Mouse (Mus musculus): ENCODE measurements around the gene Pak7.

The Pak7 gene

GRCm38 (mm10) chr2:136150752-136151151, 237.0 kb downstream of the Pak7 start:
- no peak for DNase-seq

GRCm38 (mm10) chr2:136149530-136149929, 238.2 kb downstream of the Pak7 start:
- no peak for DNase-seq

- peak; percentile 50 for DNase-seq
Measured at GRCm38 (mm10) chr2:136148999-136149398, 238.8 kb downstream of the Pak7 start.

- DNase-seq: no peak
Measured at GRCm38 (mm10) chr2:136140807-136141206, 247.0 kb downstream of the Pak7 start.

GRCm38 (mm10) chr2:136139159-136140069, 248.4 kb downstream of the Pak7 start:
- no peak for DNase-seq

- DNase-seq: no peak
Measured at GRCm38 (mm10) chr2:136138451-136138850, 249.3 kb downstream of the Pak7 start.

GRCm38 (mm10) chr2:136121867-136122266, 265.9 kb downstream of the Pak7 start:
- DNase-seq: peak; percentile 19

DNA sequence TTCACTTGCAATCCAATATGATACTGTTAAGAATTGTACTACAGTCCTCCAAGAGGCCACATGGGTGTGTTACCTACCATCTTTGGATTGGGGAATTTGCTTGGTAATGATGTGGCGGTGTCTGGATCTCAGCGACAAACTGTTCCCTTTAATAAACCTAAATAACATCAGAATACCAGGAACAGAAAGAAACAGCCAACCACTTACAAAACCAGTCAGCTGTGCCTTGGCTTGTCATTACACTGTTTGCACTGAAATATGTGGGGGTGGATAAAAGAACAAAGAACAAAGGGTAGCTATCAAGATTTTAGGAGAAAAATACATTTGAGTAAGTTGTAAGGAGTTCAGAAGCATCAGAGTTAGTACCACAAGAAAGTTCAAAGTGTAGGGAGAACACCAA, 269.8 kb downstream of the Pak7 start:
- no peak for DNase-seq

- no peak for DNase-seq
Measured at GRCm38 (mm10) chr2:136113374-136113773, 274.4 kb downstream of the Pak7 start.

DNA sequence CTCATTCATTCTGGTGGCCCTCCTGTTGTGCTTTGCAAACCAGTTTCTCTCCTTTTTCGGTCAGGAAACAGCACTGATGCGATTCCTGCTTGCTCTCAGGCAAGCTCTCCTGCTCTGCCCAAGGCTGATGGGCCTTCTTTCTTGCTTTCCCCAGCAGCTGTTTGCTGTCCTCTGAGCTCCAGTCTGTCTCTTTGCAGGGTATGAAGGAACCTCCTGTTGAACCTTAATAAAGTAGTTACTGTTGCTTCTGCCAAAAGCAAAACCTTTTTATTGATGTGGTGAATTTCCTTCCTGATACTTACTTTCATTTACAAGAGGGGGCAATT, 278.8 kb downstream of the Pak7 start:
- no peak for DNase-seq

DNA sequence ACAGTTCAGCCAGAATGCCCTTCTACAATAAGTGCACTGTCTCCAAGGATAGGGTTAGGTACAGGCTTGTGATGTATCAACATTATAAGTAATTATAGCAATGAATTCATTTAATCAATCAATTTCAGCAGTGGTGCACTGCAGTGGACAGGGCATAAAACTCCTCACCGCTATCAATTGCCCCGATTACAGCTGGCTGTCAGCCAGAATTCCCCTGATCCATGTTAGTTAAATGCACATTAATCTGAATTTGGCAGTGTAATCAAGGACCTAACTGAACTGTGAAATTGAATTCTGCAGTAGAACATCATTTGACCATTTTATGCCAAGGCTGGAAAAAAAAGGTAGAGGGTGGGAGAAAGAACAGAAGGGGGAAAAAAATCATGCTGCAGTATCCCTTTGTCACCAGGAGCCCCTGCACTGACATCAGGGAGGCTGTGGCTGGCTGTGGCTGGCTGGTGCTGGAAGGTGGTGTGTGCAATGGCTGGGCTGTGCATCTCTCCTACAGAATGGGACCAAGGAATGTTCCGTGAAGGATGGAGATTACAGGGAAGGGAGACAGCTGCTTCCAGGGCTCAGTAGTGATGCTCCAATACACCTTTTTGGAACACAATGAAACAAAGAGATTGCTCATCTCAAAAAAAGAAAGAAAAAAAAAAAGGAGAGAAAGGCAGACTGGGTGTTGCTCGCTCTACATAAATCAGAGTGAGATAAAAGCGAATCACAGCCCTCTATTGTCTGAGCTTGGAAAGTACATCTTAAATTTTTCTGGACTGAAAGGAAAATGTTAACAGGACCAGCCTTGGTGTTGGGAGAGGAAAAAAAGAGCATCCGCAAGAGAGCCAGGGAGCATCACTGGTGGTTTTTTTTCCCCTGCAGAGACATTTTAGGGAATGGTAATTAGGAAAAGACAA, 279.4 kb downstream of the Pak7 start:
- no peak for DNase-seq

DNA sequence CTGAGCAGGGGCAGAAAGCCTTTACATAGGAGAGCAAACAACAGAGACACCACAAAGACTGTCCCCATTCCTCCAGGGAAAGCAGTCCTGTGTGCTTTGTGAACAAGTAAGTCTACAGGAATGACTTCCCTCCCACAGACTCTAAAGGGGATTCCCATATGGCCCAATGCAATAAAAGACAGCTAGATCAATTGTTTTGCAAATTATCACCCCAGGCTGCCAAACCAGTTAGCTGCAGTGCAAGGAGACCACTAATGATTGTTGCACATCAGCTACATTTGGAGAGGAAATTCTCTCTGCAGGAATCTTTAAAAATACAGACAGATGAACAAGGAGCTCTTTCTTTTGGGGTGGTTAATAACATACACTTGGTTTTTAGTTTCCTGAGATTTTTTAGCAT, 280.2 kb downstream of the Pak7 start:
- no peak for DNase-seq

GRCm38 (mm10) chr2:136097143-136097542, 290.6 kb downstream of the Pak7 start:
- DNase-seq: no peak

DNA sequence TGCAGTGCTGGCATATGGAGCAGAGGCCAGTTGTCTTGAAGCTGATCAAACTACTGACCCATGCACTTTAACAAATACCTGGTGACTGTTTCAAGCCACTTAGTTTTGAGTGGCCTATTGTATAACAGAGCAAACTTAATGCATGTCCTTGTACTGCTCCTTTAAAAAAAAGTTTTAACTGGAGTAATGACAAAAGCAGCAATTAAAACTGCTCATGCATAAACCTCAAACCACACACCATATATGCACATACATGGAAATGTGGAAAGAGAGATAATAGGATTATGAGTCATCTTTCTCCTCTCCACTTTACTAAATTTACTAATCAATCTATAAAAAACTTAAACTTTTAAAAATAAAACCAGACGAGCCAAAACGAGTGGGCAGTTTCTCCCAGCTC, 291.8 kb downstream of the Pak7 start:
- no peak for DNase-seq

GRCm38 (mm10) chr2:136064356-136064755, 323.4 kb downstream of the Pak7 start:
- no peak for DNase-seq

DNA sequence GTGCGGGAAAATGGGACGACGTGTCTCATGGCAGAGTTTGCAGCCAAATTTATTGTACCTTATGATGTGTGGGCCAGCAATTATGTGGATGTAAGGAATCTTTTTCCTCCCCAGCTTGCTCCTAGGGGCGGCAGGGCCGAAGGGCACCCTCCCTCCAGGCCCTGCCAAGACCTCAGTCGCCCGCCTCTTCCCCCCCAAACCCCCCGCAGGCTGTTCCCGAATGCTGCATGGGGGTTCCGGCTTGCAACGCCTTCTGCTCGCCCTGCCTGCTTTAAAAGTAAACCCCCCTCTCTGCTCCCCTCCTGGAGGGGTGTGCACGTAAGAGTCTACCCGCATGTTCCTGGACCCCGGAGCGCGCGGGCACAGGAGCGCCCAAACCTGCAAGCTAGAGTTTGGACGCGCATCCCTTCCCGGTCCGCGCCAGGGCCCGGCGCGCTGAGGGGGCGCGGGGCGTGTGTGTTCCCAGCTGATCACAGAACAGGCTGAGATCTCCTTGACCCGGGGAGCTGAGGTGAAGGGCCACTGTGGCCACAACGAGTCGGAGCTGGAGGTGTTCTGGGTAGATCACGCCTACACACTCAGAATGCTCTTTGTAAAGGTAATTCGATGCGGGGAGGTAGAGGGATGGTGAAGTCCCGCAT, 328.6 kb downstream of the Pak7 start:
- no peak for DNase-seq

DNA sequence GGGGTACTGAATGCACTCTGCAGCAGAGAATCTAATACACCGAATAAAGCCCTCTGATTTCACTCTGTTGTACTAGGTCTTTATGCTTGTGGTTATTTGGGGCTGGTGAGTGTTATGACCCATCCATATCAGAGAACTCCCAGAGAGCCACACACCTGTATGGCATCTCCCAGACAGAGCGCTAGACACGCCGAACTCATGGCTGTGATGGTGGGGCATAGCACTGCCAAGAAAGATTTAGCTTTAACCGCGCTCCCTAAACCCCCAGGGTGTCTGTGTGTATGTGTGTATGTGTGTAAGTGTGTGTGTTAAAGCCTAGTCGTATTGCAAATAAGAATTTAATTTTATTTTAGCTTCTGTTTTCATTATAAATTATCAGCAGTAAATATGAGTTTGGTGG, 329.4 kb downstream of the Pak7 start:
- DNase-seq: no peak

- DNase-seq: no peak
Measured at GRCm38 (mm10) chr2:136057861-136058331, 329.9 kb downstream of the Pak7 start.

DNA sequence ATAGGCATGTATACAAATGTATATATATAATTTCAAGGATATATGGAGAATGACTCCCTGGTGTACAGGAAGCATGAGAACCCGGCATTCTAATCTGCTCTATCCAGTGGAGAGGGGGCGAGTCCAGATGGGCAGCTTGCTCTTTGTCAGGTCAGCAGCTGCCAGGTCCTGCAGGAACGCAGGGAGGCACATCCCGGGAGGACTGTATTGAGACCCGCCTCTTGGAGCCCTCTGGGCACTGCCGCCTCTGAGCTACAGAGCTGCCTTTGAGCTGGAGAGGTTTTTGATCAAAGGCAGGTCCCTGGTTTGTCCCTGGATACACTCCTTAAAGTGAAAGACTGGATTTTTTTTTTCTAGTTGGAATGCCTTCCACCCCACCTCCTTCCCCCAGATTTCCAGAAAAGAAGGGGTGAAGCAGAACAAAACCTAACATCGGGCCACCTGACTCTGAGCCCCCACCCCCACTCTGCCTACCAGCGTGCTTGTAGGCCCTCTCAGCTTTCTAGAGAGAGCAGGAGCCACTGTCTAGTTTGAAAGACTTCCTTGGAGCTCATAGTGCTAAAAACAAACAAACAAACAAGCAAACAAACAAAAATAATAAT, 336.0 kb downstream of the Pak7 start, which contains the start of gene Lamp5:
Gene Lamp5, plus strand, starts transcription at position 552 of the 602 bp plus-strand sequence.
- no peak for DNase-seq

- no peak for DNase-seq
Measured at GRCm38 (mm10) chr2:136050793-136051615, 336.8 kb downstream of the Pak7 start.

- DNase-seq: no peak
Measured at GRCm38 (mm10) chr2:136048464-136048863, 339.3 kb downstream of the Pak7 start.

All from kidney, adult 11 months (tissue).